Mouse (Mus musculus) hindbrain, embryonic 13.5 days (tissue): Measurements from ENCODE around the gene Chmp4b. TPM values are rescaled to one million over a fixed set of nuclear protein-coding genes. Genes with fewer than 3 reads are reported as not detected.

Experiments used
- ATAC-seq: fragments of 200-750 bp; cut with Nextera tagmentation; 2 replicates; pipeline ENCODE4 v1.8.0; 2017; ENCODE audit warnings: moderate TSS enrichment; ENCODE audit not compliant: low FRiP score
- H3K27ac ChIP-seq: fragments of 300-500 bp; sonication (generic); 2 replicates; pipeline ENCODE4 v1.5.1; 2015; ENCODE audit warnings: inconsistent platforms, mild to moderate bottlenecking, moderate library complexity
- H3K27me3 ChIP-seq: fragments of 300-500 bp; sonication (generic); 2 replicates; pipeline ENCODE4 v1.6.1; 2015; ENCODE audit warnings: mild to moderate bottlenecking, inconsistent platforms
- H3K36me3 ChIP-seq: fragments of 300-500 bp; sonication (generic); 2 replicates; pipeline ENCODE4 v1.6.1; 2015; ENCODE audit warnings: mild to moderate bottlenecking, inconsistent platforms
- H3K4me1 ChIP-seq: fragments of 300-500 bp; sonication (generic); replicated peaks from 2 replicates; pipeline ENCODE4 v1.6.1; 2015; ENCODE audit warnings: inconsistent platforms
- H3K4me2 ChIP-seq: fragments of 300-500 bp; sonication (generic); 2 replicates; pipeline ENCODE4 v1.6.1; 2015; ENCODE audit warnings: inconsistent platforms, mild to moderate bottlenecking, moderate library complexity
- H3K4me3 ChIP-seq: fragments of 300-500 bp; sonication (generic); 2 replicates; pipeline ENCODE4 v1.5.1; 2015; ENCODE audit warnings: mild to moderate bottlenecking, inconsistent platforms
- H3K9ac ChIP-seq: fragments of 300-500 bp; sonication (generic); 2 replicates; pipeline ENCODE4 v1.6.1; 2015; ENCODE audit warnings: mild to moderate bottlenecking, inconsistent platforms
- H3K9me3 ChIP-seq: fragments of 300-500 bp; sonication (generic); 2 replicates; pipeline ENCODE4 v1.6.1; 2016; ENCODE audit warnings: inconsistent platforms
- WGBS: fragments of 180-500 bp; shearing (Covaris S2); methylation state at CpG from one replicate; pipeline ENCODE4 v1.1.7; 2015; 5-methylcytosine and 5-hydroxymethylcytosine counted together
- polyA plus RNA-seq: library from polyadenylated mRNA; unstranded; fragments of >200 nt; fragmentation: Nextera tagmentation; extraction: Ambion mirVana; gene quantifications from 2 replicates; pipeline ENCODE4 v1.2.1, GENCODE M21; 2015

Chmp4b gene
- 29.0 and 30.4 TPM in 2 replicates for polyA plus RNA-seq

DNA sequence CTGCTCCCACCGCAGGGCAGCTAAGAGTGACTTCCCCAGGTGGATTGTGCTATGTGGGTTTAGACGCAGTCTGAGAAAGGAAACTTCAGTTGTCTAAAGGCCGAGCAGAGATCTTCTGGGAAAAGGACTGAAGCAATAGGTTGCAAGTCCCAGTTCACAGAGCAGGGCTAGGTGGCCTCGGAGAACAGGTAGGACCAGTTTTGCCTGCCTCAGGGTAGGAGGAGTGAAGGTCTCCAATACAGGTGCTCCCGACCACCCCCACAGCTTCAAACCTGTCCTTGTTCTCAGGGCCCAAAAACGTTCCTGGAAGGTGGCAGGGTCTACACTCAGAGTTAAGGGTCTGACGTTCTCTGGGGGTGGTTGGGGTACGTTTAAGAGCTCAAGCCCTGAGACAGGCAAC lies at the start of gene Chmp4b:
Chmp4b (plus strand) TSS at position 343 of the 400 bp plus-strand sequence.
- Histone ChIP-seq H3K27ac (no peak within 1 kb of the TSS), H3K36me3 (peaks cover 5% of the 10 kb centered on the region), H3K4me2 (no peak within 1 kb of the TSS), H3K4me1 (0 out of 2 replicates have a peak, but pooled peaks cover 2% of the 10 kb centered on the region), H3K27me3 (no peaks in the 10 kb centered on the region), H3K4me3 (no peak within 1 kb of the TSS), H3K9me3 (no peaks in the 10 kb centered on the region), H3K9ac (no peak within 1 kb of the TSS)
- WGBS: 56% methylated on average over 8 of the region's 8 CpGs
- no peak for ATAC-seq

GRCm38 (mm10) chr2:154603007-154603637 lies 48.4 kb upstream of the Chmp4b start:
- Histone ChIP-seq H3K4me3 (peak overlapping the region; percentile 61), H3K4me2 (peak overlapping the region; percentile 67), H3K9me3 (no peaks in the 10 kb centered on the region), H3K27ac (peak overlapping the region; percentile 60), H3K4me1 (peaks cover 14% of the 10 kb centered on the region), H3K9ac (peak overlapping the region; percentile 80), H3K36me3 (no peaks in the 10 kb centered on the region), H3K27me3 (0 out of 2 replicates have a peak, but pooled peaks cover 2% of the 10 kb centered on the region)
- WGBS: 18% methylated on average over 22 of the region's 22 CpGs
- ATAC-seq: peak; percentile 76; the same call in 1 of the 2 replicates

- H3K9ac ChIP-seq: peak within 1 kb of the TSS; percentile 80
- peak; percentile 100 for ATAC-seq
- under 1% methylated on average over 13 of the region's 13 CpGs for WGBS
- peak within 1 kb of the TSS; percentile 67 for H3K4me2 ChIP-seq
- H3K36me3 ChIP-seq: no peaks in the 10 kb centered on the region
- H3K27ac ChIP-seq: peak within 1 kb of the TSS; percentile 60
- H3K9me3 ChIP-seq: no peaks in the 10 kb centered on the region
- peak within 1 kb of the TSS; percentile 61 for H3K4me3 ChIP-seq
- H3K4me1 ChIP-seq: peaks cover 14% of the 10 kb centered on the region
- 0 out of 2 replicates have a peak, but pooled peaks cover 2% of the 10 kb centered on the region for H3K27me3 ChIP-seq
Measured at GRCm38 (mm10) chr2:154603638-154604153, 47.8 kb upstream of the Chmp4b start, which contains the start of gene Pxmp4. Pxmp4 (minus strand) TSS chr2:154603708.

GRCm38 (mm10) chr2:154604156-154604555 lies 47.3 kb upstream of the Chmp4b start:
- no peak overlapping the region for H3K27ac ChIP-seq
- no peaks in the 10 kb centered on the region for H3K9me3 ChIP-seq
- ATAC-seq: no peak
- H3K4me2 ChIP-seq: peak overlapping the region; percentile 67
- H3K27me3 ChIP-seq: 0 out of 2 replicates have a peak, but pooled peaks cover 2% of the 10 kb centered on the region
- H3K4me3 ChIP-seq: peak overlapping the region; percentile 29
- WGBS: 51% methylated on average over 7 of the region's 7 CpGs
- no peak overlapping the region for H3K9ac ChIP-seq
- no peaks in the 10 kb centered on the region for H3K36me3 ChIP-seq
- peaks cover 14% of the 10 kb centered on the region for H3K4me1 ChIP-seq

GRCm38 (mm10) chr2:154606965-154607364 lies 44.5 kb upstream of the Chmp4b start:
- Histone ChIP-seq H3K4me3 (no peak overlapping the region), H3K27me3 (0 out of 2 replicates have a peak, but pooled peaks cover 2% of the 10 kb centered on the region), H3K9me3 (no peaks in the 10 kb centered on the region), H3K4me1 (peaks cover 14% of the 10 kb centered on the region), H3K36me3 (no peaks in the 10 kb centered on the region), H3K27ac (no peak overlapping the region), H3K9ac (no peak overlapping the region), H3K4me2 (no peak overlapping the region)
- WGBS: 88% methylated on average over 1 of the region's 1 CpGs
- ATAC-seq: no peak

GRCm38 (mm10) chr2:154609050-154609767 lies 42.3 kb upstream of the Chmp4b start:
- H3K4me2 ChIP-seq: no peak overlapping the region
- no peak overlapping the region for H3K27ac ChIP-seq
- 0 out of 2 replicates have a peak, but pooled peaks cover 2% of the 10 kb centered on the region for H3K27me3 ChIP-seq
- WGBS: 71% methylated on average over 10 of the region's 10 CpGs
- no peak overlapping the region for H3K4me3 ChIP-seq
- no peaks in the 10 kb centered on the region for H3K36me3 ChIP-seq
- H3K9me3 ChIP-seq: no peaks in the 10 kb centered on the region
- ATAC-seq: no peak
- peaks cover 16% of the 10 kb centered on the region for H3K4me1 ChIP-seq
- no peak overlapping the region for H3K9ac ChIP-seq

GRCm38 (mm10) chr2:154613118-154614115 lies 38.1 kb upstream of the Chmp4b start, which contains the start of the genes Zfp341 and 4930519P11Rik:
Zfp341 (plus strand) TSS chr2:154613297.
4930519P11Rik (minus strand) TSS chr2:154613437.
- Histone ChIP-seq H3K4me1 (peaks cover 29% of the 10 kb centered on the region), H3K4me3 (peak within 1 kb of the TSS; percentile 58), H3K9ac (peak within 1 kb of the TSS; percentile 84), H3K27me3 (no peaks in the 10 kb centered on the region), H3K4me2 (peak within 1 kb of the TSS; percentile 66), H3K36me3 (peaks cover 6% of the 10 kb centered on the region; the same call in 1 of the 2 replicates), H3K9me3 (no peaks in the 10 kb centered on the region), H3K27ac (peak within 1 kb of the TSS; percentile 99)
- ATAC-seq: peak; percentile 94
- WGBS: under 1% methylated on average over 82 of the region's 98 CpGs

- no peak overlapping the region for H3K9ac ChIP-seq
- H3K4me3 ChIP-seq: no peak overlapping the region
Measured at GRCm38 (mm10) chr2:154614841-154615576, 36.5 kb upstream of the Chmp4b start.

GRCm38 (mm10) chr2:154615674-154616073 lies 35.8 kb upstream of the Chmp4b start:
- H3K27me3 ChIP-seq: no peaks in the 10 kb centered on the region
- WGBS: 94% methylated on average over 5 of the region's 5 CpGs

More at GRCm38 (mm10) chr2:154614841-154615576, 36.5 kb upstream of the Chmp4b start:
- no peaks in the 10 kb centered on the region for H3K27me3 ChIP-seq
- no peaks in the 10 kb centered on the region for H3K9me3 ChIP-seq
- 69% methylated on average over 19 of the region's 19 CpGs for WGBS
- H3K4me2 ChIP-seq: peak overlapping the region; percentile 66
- peaks cover 29% of the 10 kb centered on the region for H3K4me1 ChIP-seq
- no peak overlapping the region for H3K27ac ChIP-seq
- no peak for ATAC-seq
- H3K36me3 ChIP-seq: peaks cover 17% of the 10 kb centered on the region

DNA sequence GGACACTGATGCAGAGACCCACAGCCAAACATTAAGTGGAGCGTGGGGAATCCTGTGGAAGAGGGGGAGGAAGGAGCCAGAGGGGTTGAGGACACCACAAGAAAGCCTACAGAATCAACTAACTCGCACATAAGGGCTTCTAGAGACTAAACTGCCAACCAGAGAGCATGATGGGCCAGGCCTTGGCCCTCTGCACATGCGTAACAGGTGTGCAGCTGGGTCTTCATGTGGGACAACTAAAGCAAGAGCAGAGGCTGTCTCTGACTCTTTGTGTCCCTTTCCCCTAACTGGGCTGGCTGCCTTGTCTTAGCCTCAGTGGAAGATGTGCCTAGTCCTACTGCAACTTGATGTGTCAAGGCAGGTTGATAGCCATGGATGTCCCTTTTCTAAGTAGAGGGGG lies 34.4 kb upstream of the Chmp4b start:
- H3K27ac ChIP-seq: no peak overlapping the region
- no peaks in the 10 kb centered on the region for H3K9me3 ChIP-seq
- no peak overlapping the region for H3K9ac ChIP-seq
- H3K4me2 ChIP-seq: no peak overlapping the region
- WGBS: 100% methylated on average over 3 of the region's 3 CpGs
- H3K36me3 ChIP-seq: peaks cover 26% of the 10 kb centered on the region
- no peak overlapping the region for H3K4me3 ChIP-seq
- H3K27me3 ChIP-seq: no peaks in the 10 kb centered on the region
- H3K4me1 ChIP-seq: peaks cover 28% of the 10 kb centered on the region
- ATAC-seq: no peak

More at GRCm38 (mm10) chr2:154615674-154616073, 35.8 kb upstream of the Chmp4b start:
- Histone ChIP-seq H3K4me1 (peaks cover 29% of the 10 kb centered on the region), H3K27ac (no peak overlapping the region), H3K4me2 (no peak overlapping the region), H3K4me3 (no peak overlapping the region), H3K36me3 (peaks cover 20% of the 10 kb centered on the region), H3K9ac (no peak overlapping the region), H3K9me3 (no peaks in the 10 kb centered on the region)
- ATAC-seq: no peak

DNA sequence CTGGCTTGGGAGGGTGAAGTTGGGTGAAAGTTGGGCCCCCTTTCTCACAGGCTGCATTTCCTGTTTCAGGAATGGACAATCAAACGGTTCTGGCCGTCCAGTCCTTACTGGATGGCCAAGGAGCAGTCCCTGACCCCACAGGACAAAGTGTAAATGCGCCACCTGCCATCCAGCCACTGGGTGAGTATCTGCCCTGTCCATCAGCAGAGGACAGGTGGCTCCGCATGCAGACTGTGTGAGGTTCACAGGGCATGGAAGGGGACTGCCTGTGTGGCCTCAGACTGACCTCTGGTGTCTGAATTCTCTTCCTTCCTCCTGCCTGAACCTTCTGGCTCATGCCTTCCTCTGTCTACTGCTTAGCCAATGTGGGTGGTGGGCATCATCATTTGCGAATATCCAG lies 29.8 kb upstream of the Chmp4b start:
- Histone ChIP-seq H3K4me2 (no peak overlapping the region), H3K27ac (no peak overlapping the region), H3K9ac (no peak overlapping the region), H3K4me3 (no peak overlapping the region), H3K36me3 (peaks cover 72% of the 10 kb centered on the region), H3K9me3 (0 out of 2 replicates have a peak, but pooled peaks cover 5% of the 10 kb centered on the region), H3K4me1 (no peaks in the 10 kb centered on the region), H3K27me3 (no peaks in the 10 kb centered on the region)
- no peak for ATAC-seq
- WGBS: 86% methylated on average over 5 of the region's 5 CpGs
